Mouse (Mus musculus): Measurements from ENCODE around the gene Klk9.

- no peak for TF ChIP-seq POLR2A (IDR thresholded peaks at IDR 0.05; ENCODE audit: extremely low read depth, insufficient read depth, low read length)
- no peak for TF ChIP-seq CTCF (IDR thresholded peaks at IDR 0.05; ENCODE audit: extremely low read depth, insufficient read depth, low read length)
Measured at GRCm38 (mm10) chr7:43780746-43781145, 10.9 kb upstream of the Klk9 start, which contains the start of gene Klk10.

Data from cortical plate, adult 2 months (tissue).